Mouse (Mus musculus): ENCODE measurements around the gene Smarca2.

Gene Smarca2

DNA sequence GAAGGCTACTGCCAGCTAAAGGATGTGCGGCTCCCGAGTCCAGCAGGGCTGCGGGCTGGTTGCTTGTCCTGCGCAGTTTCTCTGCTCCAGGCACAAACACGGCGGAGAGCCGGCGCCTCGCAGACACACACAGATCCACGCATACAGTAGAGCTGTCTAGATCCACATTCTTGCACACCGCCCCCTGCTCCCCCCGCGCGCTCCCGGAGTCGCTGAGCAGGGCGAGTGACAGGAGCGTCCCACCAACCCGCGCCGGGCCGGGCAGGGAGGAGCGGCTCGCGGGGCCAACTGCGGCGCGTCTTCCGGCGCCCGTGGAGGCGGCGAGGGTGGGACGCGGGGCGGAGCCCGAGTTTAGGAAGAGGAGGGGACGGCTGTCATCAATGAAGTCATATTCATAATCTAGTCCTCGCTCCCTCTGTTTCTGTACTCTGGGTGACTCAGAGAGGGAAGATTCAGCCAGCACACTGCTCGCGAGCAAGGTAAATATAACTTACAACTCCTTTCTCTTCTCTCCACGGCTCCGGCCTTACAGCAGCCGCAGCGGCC is at the start of gene Smarca2:
TSS of gene Smarca2 (plus strand) at position 296 of the 546 bp plus-strand sequence.
- DNase-seq (ENCODE audit: low read depth in 1 of 2, low spot score in 2 of 2), result peak; percentile 88 to 95

- DNase-seq (ENCODE audit: low read depth in 1 of 2, low spot score in 2 of 2), result no peak
Measured at GRCm38 (mm10) chr19:26564850-26565249, 40.0 kb upstream of the Smarca2 start.

GRCm38 (mm10) chr19:26566109-26566508 is 38.7 kb upstream of the Smarca2 start:
- DNase-seq (ENCODE audit: low read depth in 1 of 2, low spot score in 2 of 2), result no peak

DNA sequence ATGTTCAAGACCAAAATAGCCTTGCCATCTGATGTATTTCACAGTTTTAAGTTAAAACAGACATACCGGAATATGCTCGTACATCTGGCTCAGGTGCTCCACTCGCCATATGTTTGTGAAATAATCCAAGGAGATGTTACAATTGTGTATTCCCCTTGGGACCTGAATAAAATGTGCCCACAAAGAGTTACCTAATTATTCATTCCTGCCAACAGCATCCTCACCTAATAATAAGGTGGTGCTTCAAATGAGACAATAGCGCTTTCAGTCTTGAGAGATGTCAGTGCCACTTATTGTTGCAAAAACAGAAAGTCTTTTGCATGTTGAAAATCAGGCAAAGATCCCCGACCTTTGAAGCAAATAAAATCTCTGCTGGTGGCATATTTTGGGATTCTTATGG is 36.6 kb upstream of the Smarca2 start:
- no peak for DNase-seq (ENCODE audit: low read depth in 1 of 2, low spot score in 2 of 2)

DNA sequence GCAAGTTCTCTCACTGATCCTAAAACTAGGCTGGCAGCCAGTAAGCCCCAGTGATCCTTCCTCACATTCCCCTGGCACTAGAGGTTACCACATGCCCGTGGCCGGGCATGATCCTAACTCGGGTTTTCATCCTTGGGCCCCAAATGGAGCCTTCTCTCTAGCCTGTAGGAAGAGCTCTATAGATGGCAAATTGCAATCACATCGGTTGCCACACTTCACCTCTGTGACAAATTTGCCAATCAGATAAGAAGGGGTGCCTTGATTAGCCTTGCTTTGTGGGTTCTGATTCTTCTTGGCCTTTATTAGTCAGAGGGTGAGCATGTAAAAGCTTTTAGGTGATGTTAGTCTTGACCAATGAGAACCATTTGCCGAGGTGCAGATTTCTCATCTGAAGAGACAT is 35.9 kb upstream of the Smarca2 start:
- no peak for DNase-seq (ENCODE audit: low read depth in 1 of 2, low spot score in 2 of 2)

GRCm38 (mm10) chr19:26569461-26569860 is 35.4 kb upstream of the Smarca2 start:
- DNase-seq (ENCODE audit: low read depth in 1 of 2, low spot score in 2 of 2), result no peak

- DNase-seq (ENCODE audit: low read depth in 1 of 2, low spot score in 2 of 2), result no peak
Measured at GRCm38 (mm10) chr19:26579645-26580044, 25.2 kb upstream of the Smarca2 start.

DNA sequence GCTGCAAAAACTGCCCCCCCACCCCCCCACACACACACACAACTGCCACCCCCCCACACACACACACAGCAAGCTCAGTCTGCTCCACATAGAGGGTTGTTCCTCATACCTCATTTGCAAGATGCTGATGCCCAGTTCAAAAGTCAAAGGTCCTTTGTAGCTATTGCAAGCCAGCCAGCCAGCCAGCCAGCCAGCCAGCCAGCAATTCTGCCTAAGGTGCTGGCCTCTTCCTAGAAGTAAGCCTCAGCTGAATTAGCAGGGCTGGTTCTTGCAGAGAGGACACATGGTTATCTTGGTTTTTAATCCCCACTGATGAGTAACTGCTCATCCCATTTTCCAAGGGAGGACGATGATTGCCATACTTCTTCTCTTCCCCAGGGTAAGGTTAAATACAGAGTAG is 24.8 kb upstream of the Smarca2 start:
- DNase-seq (ENCODE audit: low read depth in 1 of 2, low spot score in 2 of 2), result no peak

- DNase-seq (ENCODE audit: low read depth in 1 of 2, low spot score in 2 of 2), result no peak
Measured at GRCm38 (mm10) chr19:26594661-26595060, 10.2 kb upstream of the Smarca2 start.

- DNase-seq (ENCODE audit: low read depth in 1 of 2, low spot score in 2 of 2), result no peak
Measured at GRCm38 (mm10) chr19:26601459-26601858, 3.4 kb upstream of the Smarca2 start.

GRCm38 (mm10) chr19:26603296-26603860 is 1.5 kb upstream of the Smarca2 start:
- DNase-seq (ENCODE audit: low read depth in 1 of 2, low spot score in 2 of 2), result no peak

- DNase-seq (ENCODE audit: low read depth in 1 of 2, low spot score in 2 of 2), result no peak
Measured at GRCm38 (mm10) chr19:26603906-26604754, 720 bp upstream of the Smarca2 start.

- peak in 1 of 2 experiments; percentile 27 for DNase-seq (ENCODE audit: low read depth in 1 of 2, low spot score in 2 of 2)
Measured at GRCm38 (mm10) chr19:26605438-26606320, 829 bp downstream of the Smarca2 start.

- peak; percentile 16 to 55 for DNase-seq (ENCODE audit: low read depth in 1 of 2, low spot score in 2 of 2)
Measured at GRCm38 (mm10) chr19:26606321-26607155, 1.7 kb downstream of the Smarca2 start.

DNA sequence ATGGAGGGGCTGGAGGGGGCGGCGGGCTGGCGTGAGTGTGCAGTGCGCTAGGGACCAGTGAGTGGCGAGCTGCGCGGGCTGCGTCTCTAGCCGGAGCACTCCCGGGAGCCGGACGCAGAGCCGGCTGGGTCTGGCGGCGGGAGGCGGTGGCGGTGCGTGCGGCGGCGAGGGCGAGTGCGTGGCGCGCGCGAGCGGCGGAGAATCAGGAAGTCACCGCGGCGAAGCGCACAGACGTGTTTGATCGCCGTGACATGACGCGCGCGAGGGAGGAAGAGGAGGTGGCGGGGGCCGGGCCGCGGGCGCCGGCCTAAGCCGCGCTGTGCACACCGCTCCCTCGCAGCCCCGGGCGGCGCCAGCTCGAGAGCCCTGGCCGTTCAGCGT is 2.3 kb downstream of the Smarca2 start:
- peak; percentile 7 to 70 for DNase-seq (ENCODE audit: low read depth in 1 of 2, low spot score in 2 of 2)

- DNase-seq (ENCODE audit: low read depth in 1 of 2, low spot score in 2 of 2), result peak in 1 of 2 experiments; percentile 2
Measured at GRCm38 (mm10) chr19:26607551-26608433, 2.9 kb downstream of the Smarca2 start.

- DNase-seq (ENCODE audit: low read depth in 1 of 2, low spot score in 2 of 2), result no peak
Measured at GRCm38 (mm10) chr19:26608434-26608812, 3.6 kb downstream of the Smarca2 start.

DNA sequence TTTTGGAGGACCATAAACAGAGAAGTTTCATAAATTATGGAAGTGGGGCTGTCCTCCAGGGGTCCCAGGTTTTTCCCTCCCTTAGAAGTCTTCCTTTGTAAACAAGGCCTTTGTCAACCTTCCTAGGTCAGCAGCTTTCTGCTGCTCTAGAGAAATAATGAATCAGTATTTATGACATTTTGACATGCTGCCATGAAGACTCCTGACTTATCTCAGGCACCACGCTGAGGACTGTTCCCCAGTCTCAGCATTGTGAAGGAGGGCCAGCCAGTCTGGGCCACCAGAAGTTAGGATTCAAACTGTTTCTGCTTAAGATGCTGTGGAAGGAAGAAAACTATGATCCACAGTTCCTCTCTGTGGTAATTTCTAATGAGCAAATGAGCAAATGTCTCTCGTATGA is 4.8 kb downstream of the Smarca2 start:
- DNase-seq (ENCODE audit: low read depth in 1 of 2, low spot score in 2 of 2), result no peak

GRCm38 (mm10) chr19:26612995-26613394 is 8.1 kb downstream of the Smarca2 start:
- DNase-seq (ENCODE audit: low read depth in 1 of 2, low spot score in 2 of 2), result no peak

DNA sequence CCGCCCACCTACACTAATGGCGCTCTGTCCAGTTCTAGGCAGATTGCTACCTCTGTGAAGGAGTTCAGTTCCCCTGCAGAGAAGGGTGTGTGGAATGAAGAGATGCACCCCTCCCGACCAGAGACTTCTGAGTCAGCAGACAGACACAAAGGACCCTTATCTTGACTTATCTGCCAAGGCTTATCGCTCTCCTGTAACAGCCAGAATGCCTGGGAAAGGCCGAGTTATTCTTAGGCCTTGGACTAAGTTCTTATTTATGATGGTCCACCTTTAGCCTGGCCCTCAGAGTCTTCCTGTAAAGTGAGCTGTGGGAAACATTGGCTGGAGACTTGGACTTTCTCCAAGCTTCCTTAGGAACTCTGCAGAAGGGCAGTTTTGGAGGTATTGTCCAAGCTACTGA is 8.8 kb downstream of the Smarca2 start:
- no peak for DNase-seq (ENCODE audit: low read depth in 1 of 2, low spot score in 2 of 2)
